Mouse (Mus musculus): ENCODE data around the gene Olfr502. TPM values are rescaled to one million over a fixed set of nuclear protein-coding genes. Genes with fewer than 3 reads are reported as not detected.
"Not testable (repeated sequence)": the region's sequence is repeated elsewhere in the genome, so short reads cannot be mapped to it uniquely, and the experiment has no call there.

The Olfr502 gene
- total RNA-seq (2021), result not detected
- long read RNA-seq, result 0 reads

DNA sequence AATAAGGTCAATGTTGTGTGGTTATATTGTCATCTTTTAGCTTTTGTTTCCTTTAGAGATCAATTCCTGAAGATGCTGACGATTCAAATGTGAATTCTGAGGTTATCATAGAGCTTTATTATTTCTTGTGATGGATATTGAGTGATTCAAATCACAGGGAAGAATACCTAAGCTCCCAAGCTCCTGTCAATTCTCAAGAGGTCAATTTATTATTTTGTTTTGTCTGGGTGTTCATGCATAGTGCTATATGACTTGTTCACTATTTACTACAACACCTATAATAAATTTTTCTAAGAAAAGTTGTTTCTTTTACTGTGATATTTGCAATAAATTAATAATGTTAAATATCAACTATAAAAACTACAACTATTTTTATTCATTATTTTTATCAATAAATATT lies at the start of gene Olfr502:
TSS of gene Olfr502 (minus strand) at position 101 of the 400 bp plus-strand sequence.
- no peak for DNase-seq (ENCODE audit: low spot score in 2 of 2)

DNA sequence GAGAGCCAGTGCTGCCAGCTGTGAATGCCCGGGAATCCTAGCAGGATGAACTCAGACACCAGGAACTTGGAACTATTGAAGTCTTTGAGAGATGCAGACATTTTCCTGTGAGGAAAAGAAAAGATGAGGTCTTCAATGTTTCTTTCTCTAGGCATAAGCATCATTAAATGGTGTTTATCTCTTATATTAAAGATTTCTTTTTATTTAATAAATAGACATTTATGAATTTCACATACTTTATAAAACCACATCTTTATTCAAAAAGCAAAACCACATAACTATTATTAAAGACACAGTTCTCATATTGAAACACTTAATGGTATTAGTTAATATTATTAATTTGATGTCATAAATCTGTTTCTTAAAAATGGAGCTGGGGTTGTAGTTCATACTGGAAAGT lies 40.8 kb upstream of the Olfr502 start, which contains the start of gene Olfr504:
TSS of gene Olfr504 (minus strand) at position 101 of the 400 bp plus-strand sequence.
- DNase-seq (ENCODE audit: low spot score in 2 of 2), result no peak

DNA sequence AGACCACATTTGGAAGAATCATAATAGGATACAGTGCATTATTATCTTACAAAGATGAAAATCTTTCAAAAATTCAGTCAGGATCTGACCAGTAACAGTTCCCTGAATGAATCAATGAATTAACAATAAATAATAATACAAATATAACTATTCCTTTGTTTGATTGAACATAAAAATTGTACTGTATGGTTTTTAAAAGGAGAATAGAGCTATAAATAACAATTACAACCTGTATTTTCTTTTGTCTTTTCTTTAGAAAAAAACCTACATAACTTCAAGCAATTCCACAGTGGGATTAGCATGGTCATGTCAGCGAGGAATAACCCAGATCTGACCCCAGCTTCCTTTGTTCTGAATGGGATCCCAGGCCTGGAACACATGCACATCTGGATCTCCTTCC lies 19.4 kb upstream of the Olfr502 start, which contains the start of gene Olfr503:
TSS of gene Olfr503 (plus strand) at position 301 of the 400 bp plus-strand sequence.
- DNase-seq (ENCODE audit: low spot score in 2 of 2), result not testable (repeated sequence)

DNA sequence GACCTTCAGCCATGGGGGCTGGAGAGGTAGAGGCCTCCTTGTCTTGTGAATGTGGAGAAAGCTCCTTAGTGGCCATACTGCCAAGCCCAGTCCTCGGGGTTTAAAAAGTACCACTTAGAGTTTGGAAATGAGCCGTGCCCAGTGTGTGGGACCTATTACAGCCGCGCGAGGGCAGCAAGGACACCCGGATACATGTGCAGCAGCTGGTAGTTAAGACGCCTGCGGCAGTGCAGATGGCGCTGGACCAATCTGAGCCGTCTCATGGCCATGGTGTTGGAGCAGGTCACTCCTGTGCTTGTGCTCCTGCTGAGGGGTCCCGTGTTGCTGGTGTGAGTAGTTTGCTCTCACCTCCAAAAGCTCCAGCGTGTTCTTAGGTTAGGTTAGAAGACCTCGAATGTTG lies 17.6 kb upstream of the Olfr502 start:
- no peak for DNase-seq (ENCODE audit: low spot score in 2 of 2)

Other genes starting within 250 kb of the Olfr502 start
- gene Olfr490, start 236.1 kb downstream of the Olfr502 start, total RNA-seq (2021), result not detected
- not detected for gene Olfr491, start 211.6 kb downstream of the Olfr502 start, total RNA-seq (2021)
- not detected for gene Olfr492, start 201.4 kb downstream of the Olfr502 start, total RNA-seq (2021)
- not detected for gene Olfr493, start 178.1 kb downstream of the Olfr502 start, total RNA-seq (2021)
- gene Olfr494, start 159.7 kb downstream of the Olfr502 start, total RNA-seq (2021), result not detected
- not detected for gene Olfr495, start 131.9 kb downstream of the Olfr502 start, total RNA-seq (2021)
- not detected for gene Olfr497, start 104.6 kb downstream of the Olfr502 start, total RNA-seq (2021)
- not detected for gene Olfr498, start 59.7 kb downstream of the Olfr502 start, total RNA-seq (2021)
- gene Olfr503, start 19.5 kb upstream of the Olfr502 start, total RNA-seq (2021), result not detected
- not detected for gene Olfr504, start 40.7 kb upstream of the Olfr502 start, total RNA-seq (2021)
- gene Olfr506, start 85.7 kb upstream of the Olfr502 start, total RNA-seq (2021), result not detected
- gene Olfr507, start 96.7 kb upstream of the Olfr502 start, total RNA-seq (2021), result not detected
- gene Olfr508, start 104.9 kb upstream of the Olfr502 start, total RNA-seq (2021), result not detected
- gene Olfr509, start 126.8 kb upstream of the Olfr502 start, total RNA-seq (2021), result not detected
- gene Olfr510, start 141.4 kb upstream of the Olfr502 start, total RNA-seq (2021), result not detected
- not detected for gene Olfr512, start 188.3 kb upstream of the Olfr502 start, total RNA-seq (2021)
- not detected for gene Olfr513, start 225.9 kb upstream of the Olfr502 start, total RNA-seq (2021)

Data from layer of hippocampus, postnatal 10 days (tissue).